Mouse (Mus musculus): Measurements from ENCODE around the gene Mapk12.
A peak's percentile ranks its signal among the peaks of the same experiment; 100 is the strongest.

The Mapk12 gene

GRCm38 (mm10) chr15:89092181-89092580 lies 48.3 kb downstream of the Mapk12 start:
- no peak for DNase-seq (ENCODE audit: low spot score)

GRCm38 (mm10) chr15:89090662-89091061 lies 49.8 kb downstream of the Mapk12 start:
- no peak for DNase-seq (ENCODE audit: low spot score)

GRCm38 (mm10) chr15:89089248-89090051 lies 51.1 kb downstream of the Mapk12 start:
- DNase-seq (ENCODE audit: low spot score), result no peak

- DNase-seq (ENCODE audit: low spot score), result peak; percentile 94
Observed at GRCm38 (mm10) chr15:89088607-89089247, 51.8 kb downstream of the Mapk12 start, which contains the start of gene Selenoo. Selenoo (plus strand) TSS chr15:89089084.

GRCm38 (mm10) chr15:89084826-89085225 lies 55.7 kb downstream of the Mapk12 start:
- no peak for DNase-seq (ENCODE audit: low spot score)

- DNase-seq (ENCODE audit: low spot score), result no peak
Observed at GRCm38 (mm10) chr15:89083906-89084305, 56.6 kb downstream of the Mapk12 start.
